Mouse (Mus musculus): ENCODE measurements at regions not wholly inside any gene's neighbourhood (a gene's known extent, or its start where the extent isn't known, plus 50 kb on each side); places are given as distances from the start of the nearest gene placed in this dataset.

DNA sequence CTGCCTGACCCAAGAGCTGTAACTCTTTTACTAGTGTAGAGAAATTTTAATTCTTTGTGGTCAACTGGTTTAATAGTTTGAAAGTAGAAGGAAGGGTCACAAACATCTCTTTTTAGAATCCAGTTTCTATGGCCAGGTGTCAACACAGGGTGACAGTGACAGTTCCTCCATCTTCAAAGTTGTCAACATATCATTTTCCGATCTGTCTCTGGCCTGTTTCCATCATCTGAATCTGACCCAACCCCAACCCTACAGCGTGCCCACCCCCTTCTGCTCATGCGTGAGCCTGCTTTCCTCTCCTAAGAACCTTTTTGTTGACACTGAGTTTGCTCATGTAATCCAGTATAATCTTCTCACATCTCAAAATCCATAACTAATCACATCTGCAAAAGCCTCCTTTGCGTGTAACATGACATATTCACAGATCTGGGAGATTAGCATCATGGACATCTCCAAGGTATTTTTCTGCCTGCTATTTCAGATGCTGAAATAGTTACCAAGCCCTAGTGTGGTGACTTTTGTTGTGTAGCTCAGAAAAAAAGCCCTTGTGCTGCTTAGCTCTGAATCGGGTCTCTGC lies 168.4 kb downstream of the B3gnt2 start:
- DNase-seq (ENCODE audit: low read depth, low spot score), result no peak

DNA sequence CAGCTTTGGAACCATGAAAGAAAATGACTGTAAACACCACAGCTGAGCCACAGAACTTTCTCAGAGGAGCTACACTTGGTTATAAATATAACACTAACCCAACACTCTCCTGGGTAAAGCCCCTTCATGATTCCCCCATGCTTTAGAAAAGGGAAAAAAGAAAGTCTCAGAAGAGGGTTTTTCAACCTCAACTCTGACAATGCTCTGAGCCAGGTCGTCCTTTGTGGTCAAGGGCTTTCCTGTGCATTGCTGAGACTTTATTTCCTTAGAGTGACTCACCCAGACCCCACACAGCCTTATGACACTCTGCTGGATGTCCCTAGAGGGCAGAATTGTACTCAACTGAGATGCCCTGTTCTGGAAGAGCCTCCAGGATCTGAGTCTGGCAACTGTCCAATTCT lies 167.8 kb downstream of the B3gnt2 start:
- no peak for DNase-seq (ENCODE audit: low read depth, low spot score)

- no peak for DNase-seq (ENCODE audit: low read depth, low spot score)
Measured at GRCm38 (mm10) chr11:22693376-22693775, 167.4 kb downstream of the B3gnt2 start.

DNA sequence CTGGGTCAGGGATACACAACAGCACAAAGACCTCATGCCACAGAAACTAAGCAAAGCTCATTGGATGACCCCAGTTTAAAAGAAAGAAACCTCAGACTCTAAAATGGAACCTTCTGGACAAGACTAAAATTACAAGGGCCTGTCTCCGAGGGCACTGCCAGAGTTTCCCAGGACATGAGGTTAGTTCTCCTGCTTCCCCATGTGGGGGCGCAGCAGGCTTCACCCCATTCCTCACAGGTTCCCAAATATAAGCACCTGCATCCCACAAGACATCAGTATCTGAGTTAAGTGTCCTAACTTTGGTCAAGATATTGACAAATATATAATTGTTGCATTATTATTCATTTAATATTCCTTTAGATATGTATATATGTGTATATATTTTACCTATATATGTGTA lies 166.8 kb downstream of the B3gnt2 start:
- DNase-seq (ENCODE audit: low read depth, low spot score), result no peak

DNA sequence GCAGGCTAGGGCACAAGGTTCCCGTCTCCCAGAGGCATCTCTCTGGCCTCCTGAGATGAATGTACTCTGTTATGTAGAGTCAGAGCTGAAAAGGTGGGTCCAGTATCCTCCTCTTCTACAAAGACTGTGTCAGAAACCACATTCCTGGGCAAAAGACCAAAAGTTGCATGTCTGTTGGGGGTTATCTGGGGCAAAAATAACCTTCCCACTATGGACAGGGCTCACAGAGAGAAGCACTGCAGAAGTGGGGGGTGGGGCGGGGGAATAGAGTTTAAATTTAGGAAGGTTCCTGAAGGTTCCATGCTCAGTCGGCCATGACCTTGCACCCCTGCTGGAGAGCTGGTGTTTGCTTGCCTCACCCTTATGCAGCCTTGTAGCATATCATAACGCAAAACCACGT lies 165.9 kb downstream of the B3gnt2 start:
- no peak for DNase-seq (ENCODE audit: low read depth, low spot score)

- DNase-seq (ENCODE audit: low read depth, low spot score), result no peak
Measured at GRCm38 (mm10) chr11:22695237-22695636, 165.5 kb downstream of the B3gnt2 start.

GRCm38 (mm10) chr11:22698057-22698941 lies 162.5 kb downstream of the B3gnt2 start:
- no peak for DNase-seq (ENCODE audit: low read depth, low spot score)

GRCm38 (mm10) chr11:22706082-22706481 lies 154.7 kb downstream of the B3gnt2 start:
- DNase-seq (ENCODE audit: low read depth, low spot score), result no peak

All from c-Kit-negative CD71-positive TER-119-positive erythroid progenitor cells, embryonic 14.5 days (primary cell).